Mouse (Mus musculus): ENCODE measurements around the gene Trim54. TPM values are rescaled to one million over a fixed set of nuclear protein-coding genes. Genes with fewer than 3 reads are reported as not detected.

The Trim54 gene
- total and polyA plus RNA-seq, 3 experiments, result not detected

- H3K9ac ChIP-seq (ENCODE audit: control insufficient read depth, low read depth, low read length, poor library complexity, severe bottlenecking), result no peak overlapping the region
Measured at GRCm38 (mm10) chr5:31092231-31092975, 24.1 kb upstream of the Trim54 start.

GRCm38 (mm10) chr5:31093151-31094041 is 23.1 kb upstream of the Trim54 start:
- Histone ChIP-seq H3K4me1 (ENCODE audit: control insufficient read depth in 1 of 2, insufficient read depth in 2 of 2, low read length in 2 of 2) (no peaks in the 10 kb centered on the region), H3K36me3 (ENCODE audit: control insufficient read depth in 1 of 2, insufficient read depth in 2 of 2, low read length in 2 of 2) (no peaks in the 10 kb centered on the region), H3K79me2 (ENCODE audit: control insufficient read depth, insufficient read depth, low read length, poor library complexity) (no peaks in the 10 kb centered on the region), H3K27me3 (ENCODE audit: control insufficient read depth in 1 of 2, insufficient read depth in 2 of 2, low read length in 2 of 2) (peaks cover 14 to 22% of the 10 kb centered on the region in 2 experiments), H3K27ac (ENCODE audit: control insufficient read depth, low read depth, low read length) (no peak overlapping the region), H3K9me3 (replicated peaks; ENCODE audit: insufficient read depth, low read length) (no peaks in the 10 kb centered on the region), H3K4me3 (ENCODE audit: control insufficient read depth in 1 of 2, insufficient read depth in 1 of 2, low read depth in 2 of 2, low read length in 2 of 2) (no peak overlapping the region), H3K9ac (ENCODE audit: control insufficient read depth, low read depth, low read length, poor library complexity, severe bottlenecking) (no peak overlapping the region)
- DNase-seq (ENCODE audit: low read depth, low spot score), result no peak
- TF ChIP-seq RAD21 (IDR thresholded peaks at IDR 0.05; ENCODE audit: low read depth, low read length), result no peak
- TF ChIP-seq TAL1 (IDR thresholded peaks at IDR 0.05; ENCODE audit: low read length), result no peak
- TF ChIP-seq ZKSCAN1 (IDR thresholded peaks at IDR 0.05; ENCODE audit: low read depth, low read length), result no peak
- TF ChIP-seq EP300 (IDR thresholded peaks at IDR 0.05; ENCODE audit: low read depth in 1 of 2, low read length in 2 of 2), result no peak
- no peak for TF ChIP-seq GABPA (IDR thresholded peaks at IDR 0.05; ENCODE audit: low read depth, low read length)
- no peak for TF ChIP-seq TBP (IDR thresholded peaks at IDR 0.05; ENCODE audit: low read depth, low read length)
- TF ChIP-seq ELF1 (IDR thresholded peaks at IDR 0.05; ENCODE audit: low read depth, low read length), result no peak
- no peak for TF ChIP-seq E2F4 (IDR thresholded peaks at IDR 0.05; ENCODE audit: borderline replicate concordance, low read depth, low read length)
- TF ChIP-seq CTCF (IDR thresholded peaks at IDR 0.05 in 2 of 3, conservative IDR thresholded peaks at IDR 0.05 in 1 of 3; ENCODE audit: control insufficient read depth in 1 of 3, insufficient read depth in 1 of 3, low read depth in 2 of 3, low read length in 3 of 3, poor library complexity in 1 of 3, severe bottlenecking in 1 of 3), result no peak
- TF ChIP-seq USF2 (IDR thresholded peaks at IDR 0.05; ENCODE audit: borderline replicate concordance in 1 of 2, insufficient read depth in 1 of 2, low read depth in 1 of 2, low read length in 2 of 2), result no peak
- no peak for TF ChIP-seq ETS1 (IDR thresholded peaks at IDR 0.05; ENCODE audit: low read depth, low read length)
- no peak for TF ChIP-seq ZMIZ1 (IDR thresholded peaks at IDR 0.05; ENCODE audit: low read depth, low read length)
- TF ChIP-seq POLR2AphosphoS5 (IDR thresholded peaks at IDR 0.05; ENCODE audit: borderline replicate concordance, low read depth, low read length), result no peak
- TF ChIP-seq POLR2AphosphoS2 (IDR thresholded peaks at IDR 0.05; ENCODE audit: low read length), result no peak
- no peak for TF ChIP-seq ZC3H11A (IDR thresholded peaks at IDR 0.05; ENCODE audit: low read depth, low read length)

More at GRCm38 (mm10) chr5:31092231-31092975, 24.1 kb upstream of the Trim54 start:
- Histone ChIP-seq H3K27ac (ENCODE audit: control insufficient read depth, low read depth, low read length) (no peak overlapping the region), H3K36me3 (ENCODE audit: control insufficient read depth in 1 of 2, insufficient read depth in 2 of 2, low read length in 2 of 2) (no peaks in the 10 kb centered on the region), H3K79me2 (ENCODE audit: control insufficient read depth, insufficient read depth, low read length, poor library complexity) (no peaks in the 10 kb centered on the region), H3K9me3 (replicated peaks; ENCODE audit: insufficient read depth, low read length) (no peaks in the 10 kb centered on the region), H3K4me3 (ENCODE audit: control insufficient read depth in 1 of 2, insufficient read depth in 1 of 2, low read depth in 2 of 2, low read length in 2 of 2) (no peak overlapping the region), H3K27me3 (ENCODE audit: control insufficient read depth in 1 of 2, insufficient read depth in 2 of 2, low read length in 2 of 2) (peaks cover 18% of the 10 kb centered on the region in 2 experiments), H3K4me1 (ENCODE audit: control insufficient read depth in 1 of 2, insufficient read depth in 2 of 2, low read length in 2 of 2) (no peaks in the 10 kb centered on the region)
- no peak for DNase-seq (ENCODE audit: low read depth, low spot score)
- no peak for TF ChIP-seq MAZ (IDR thresholded peaks at IDR 0.05; ENCODE audit: low read depth, low read length)
- no peak for TF ChIP-seq USF1 (IDR thresholded peaks at IDR 0.05; ENCODE audit: low read depth, low read length)
- TF ChIP-seq SIN3A (IDR thresholded peaks at IDR 0.05; ENCODE audit: low read length), result no peak
- no peak for TF ChIP-seq MAX (IDR thresholded peaks at IDR 0.05; ENCODE audit: low read length)
- no peak for TF ChIP-seq SMC3 (IDR thresholded peaks at IDR 0.05; ENCODE audit: low read depth, low read length)
- TF ChIP-seq ZC3H11A (IDR thresholded peaks at IDR 0.05; ENCODE audit: low read depth, low read length), result no peak
- no peak for TF ChIP-seq TBP (IDR thresholded peaks at IDR 0.05; ENCODE audit: low read depth, low read length)
- no peak for TF ChIP-seq GATA1 (IDR thresholded peaks at IDR 0.05; ENCODE audit: low read depth, low read length)
- no peak for TF ChIP-seq E2F4 (IDR thresholded peaks at IDR 0.05; ENCODE audit: borderline replicate concordance, low read depth, low read length)
- TF ChIP-seq ELF1 (IDR thresholded peaks at IDR 0.05; ENCODE audit: low read depth, low read length), result no peak
- TF ChIP-seq KAT2A (conservative IDR thresholded peaks at IDR 0.05; ENCODE audit: low read depth, low read length), result no peak
- no peak for TF ChIP-seq EP300 (IDR thresholded peaks at IDR 0.05; ENCODE audit: low read depth in 1 of 2, low read length in 2 of 2)
- no peak for TF ChIP-seq POLR2AphosphoS2 (IDR thresholded peaks at IDR 0.05; ENCODE audit: low read length)
- TF ChIP-seq ETS1 (IDR thresholded peaks at IDR 0.05; ENCODE audit: low read depth, low read length), result no peak
- TF ChIP-seq MYC (IDR thresholded peaks at IDR 0.05; ENCODE audit: low read depth, low read length), result no peak
- TF ChIP-seq USF2 (IDR thresholded peaks at IDR 0.05; ENCODE audit: borderline replicate concordance in 1 of 2, insufficient read depth in 1 of 2, low read depth in 1 of 2, low read length in 2 of 2), result no peak
- no peak for TF ChIP-seq RCOR1 (IDR thresholded peaks at IDR 0.05; ENCODE audit: low read depth, low read length)
- TF ChIP-seq RAD21 (IDR thresholded peaks at IDR 0.05; ENCODE audit: low read depth, low read length), result no peak
- TF ChIP-seq HCFC1 (IDR thresholded peaks at IDR 0.05; ENCODE audit: low read depth, low read length), result no peak
- TF ChIP-seq ZNF384 (IDR thresholded peaks at IDR 0.05; ENCODE audit: low read depth, low read length), result no peak
